Mouse (Mus musculus): ENCODE results near the gene Dus2. TPM values are rescaled to one million over a fixed set of nuclear protein-coding genes. Genes with fewer than 3 reads are reported as not detected.

The Dus2 gene
- polyA plus RNA-seq (2015; fragmentation: Nextera tagmentation; extraction: Ambion mirVana), result 8.1 and 8.3 TPM in 2 replicates

DNA sequence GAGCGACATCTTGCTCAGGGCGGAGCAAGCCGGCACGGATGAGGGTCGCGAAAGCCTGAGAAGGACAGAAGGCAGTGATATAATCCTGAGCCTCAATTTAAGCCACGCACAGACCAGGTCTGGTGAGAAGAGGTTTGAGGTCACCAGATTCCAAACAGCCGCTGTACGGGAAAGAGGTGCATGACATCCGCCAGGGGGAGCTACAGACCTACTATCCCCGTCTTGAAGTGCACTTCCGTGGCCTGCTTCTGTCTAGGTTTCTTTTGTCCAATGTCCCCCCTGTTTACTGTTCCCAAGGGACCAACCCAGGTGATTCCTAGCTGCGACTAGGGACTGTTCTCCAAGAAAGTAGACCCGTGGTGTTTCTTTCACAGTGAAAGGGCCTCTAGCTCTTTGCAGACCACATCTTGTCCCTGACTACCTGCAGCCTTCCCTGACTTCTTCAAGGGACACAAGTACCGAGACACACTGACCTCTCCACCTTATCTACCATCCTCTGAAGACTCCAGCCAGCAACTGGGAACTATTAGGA, at the start of gene Dus2:
Dus2 (plus strand) TSS at position 482 of the 532 bp plus-strand sequence.
- WGBS, result 10% methylated on average over 15 of the region's 15 CpGs
- TF ChIP-seq EP300 (optimal IDR thresholded peaks at IDR 0.05), result no peak
- TF ChIP-seq CTCF (IDR thresholded peaks at IDR 0.05; ENCODE audit: low read depth), result peak; percentile 94
- peak; percentile 83 for ATAC-seq (ENCODE audit: low FRiP score, low TSS enrichment)
- H3K4me2 ChIP-seq (replicated peaks; ENCODE audit: low read depth), result peak within 1 kb of the TSS; percentile 34; the same call in 1 of the 2 replicates
- no peaks in the 10 kb centered on the region for H3K27me3 ChIP-seq (ENCODE audit: control insufficient read depth, insufficient read depth, low read length)
- no peaks in the 10 kb centered on the region for H3K4me1 ChIP-seq (replicated peaks; ENCODE audit: control insufficient read depth, insufficient read depth)
- peak; percentile 88 for DNase-seq (ENCODE audit: low spot score)
- no peaks in the 10 kb centered on the region for H3K36me3 ChIP-seq (ENCODE audit: control insufficient read depth, insufficient read depth, low read length)
- no peak within 1 kb of the TSS for H3K4me3 ChIP-seq (ENCODE audit: low read depth, low read length)
- no peaks in the 10 kb centered on the region for H3K9me3 ChIP-seq (ENCODE audit: control insufficient read depth, low read length)
- H3K27ac ChIP-seq (replicated peaks), result no peak within 1 kb of the TSS
- no peak within 1 kb of the TSS for H3K9ac ChIP-seq (ENCODE audit: low read length)

- no peak for DNase-seq (ENCODE audit: low spot score)
- H3K9me3 ChIP-seq (ENCODE audit: control insufficient read depth, low read length), result no peaks in the 10 kb centered on the region
- ATAC-seq (ENCODE audit: low FRiP score, low TSS enrichment), result no peak
- H3K4me1 ChIP-seq (replicated peaks; ENCODE audit: control insufficient read depth, insufficient read depth), result no peaks in the 10 kb centered on the region
- no peaks in the 10 kb centered on the region for H3K27me3 ChIP-seq (ENCODE audit: control insufficient read depth, insufficient read depth, low read length)
- 95% methylated on average over 11 of the region's 11 CpGs for WGBS
- no peak overlapping the region for H3K9ac ChIP-seq (ENCODE audit: low read length)
- H3K27ac ChIP-seq (replicated peaks), result no peak overlapping the region
- no peak for TF ChIP-seq EP300 (optimal IDR thresholded peaks at IDR 0.05)
- no peak for TF ChIP-seq CTCF (IDR thresholded peaks at IDR 0.05; ENCODE audit: low read depth)
- peaks cover 26% of the 10 kb centered on the region for H3K36me3 ChIP-seq (ENCODE audit: control insufficient read depth, insufficient read depth, low read length)
- no peak overlapping the region for H3K4me3 ChIP-seq (ENCODE audit: low read depth, low read length)
- H3K4me2 ChIP-seq (replicated peaks; ENCODE audit: low read depth), result no peak overlapping the region
These were observed 49.1 kb upstream of the Dus2 start for GRCm38 (mm10) chr8:105942026-105942425.

- no peak for DNase-seq (ENCODE audit: low spot score)
- no peaks in the 10 kb centered on the region for H3K27me3 ChIP-seq (ENCODE audit: control insufficient read depth, insufficient read depth, low read length)
- 82% methylated on average over 5 of the region's 5 CpGs for whole genome bisulfite sequencing
- no peaks in the 10 kb centered on the region for H3K9me3 ChIP-seq (ENCODE audit: control insufficient read depth, low read length)
- H3K9ac ChIP-seq (ENCODE audit: low read length), result no peak overlapping the region
- no peak overlapping the region for H3K4me2 ChIP-seq (replicated peaks; ENCODE audit: low read depth)
- no peak for ATAC-seq (ENCODE audit: low FRiP score, low TSS enrichment)
- H3K4me1 ChIP-seq (replicated peaks; ENCODE audit: control insufficient read depth, insufficient read depth), result no peaks in the 10 kb centered on the region
- TF ChIP-seq CTCF (IDR thresholded peaks at IDR 0.05; ENCODE audit: low read depth) (no peak), EP300 (optimal IDR thresholded peaks at IDR 0.05) (no peak)
- no peak overlapping the region for H3K27ac ChIP-seq (replicated peaks)
- peaks cover 27% of the 10 kb centered on the region for H3K36me3 ChIP-seq (ENCODE audit: control insufficient read depth, insufficient read depth, low read length)
- no peak overlapping the region for H3K4me3 ChIP-seq (ENCODE audit: low read depth, low read length)
These were observed 48.6 kb upstream of the Dus2 start for GRCm38 (mm10) chr8:105942542-105942941.

DNA sequence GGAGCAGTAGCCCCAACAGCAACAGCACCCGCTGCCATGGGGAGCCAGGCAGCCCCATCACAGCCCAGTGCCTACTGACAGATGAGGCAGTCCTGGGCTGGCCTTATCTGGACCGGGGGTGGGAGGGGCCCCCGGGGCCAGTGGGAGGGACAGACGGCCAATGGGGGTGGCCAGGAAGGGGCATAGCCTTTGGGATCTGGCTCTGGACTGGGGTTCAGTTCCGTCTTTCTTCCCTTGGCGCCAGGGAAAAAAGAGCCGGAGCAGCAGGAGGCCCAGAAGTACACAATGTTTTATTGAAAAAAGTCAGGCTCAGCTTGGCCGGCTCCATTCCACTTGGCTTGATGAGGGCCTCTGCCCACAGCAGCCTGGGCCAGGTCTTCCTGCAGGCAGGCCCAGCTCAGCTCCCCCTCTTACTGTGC, 47.8 kb upstream of the Dus2 start, which contains the start of gene Lcat:
Lcat (minus strand) TSS at position 62 of the 419 bp plus-strand sequence.
- Histone ChIP-seq H3K9ac (ENCODE audit: low read length) (no peak within 1 kb of the TSS), H3K27me3 (ENCODE audit: control insufficient read depth, insufficient read depth, low read length) (no peaks in the 10 kb centered on the region), H3K4me3 (ENCODE audit: low read depth, low read length) (no peak within 1 kb of the TSS), H3K36me3 (ENCODE audit: control insufficient read depth, insufficient read depth, low read length) (peaks cover 27% of the 10 kb centered on the region), H3K4me2 (replicated peaks; ENCODE audit: low read depth) (no peak within 1 kb of the TSS), H3K4me1 (replicated peaks; ENCODE audit: control insufficient read depth, insufficient read depth) (no peaks in the 10 kb centered on the region), H3K9me3 (ENCODE audit: control insufficient read depth, low read length) (no peaks in the 10 kb centered on the region), H3K27ac (replicated peaks) (no peak within 1 kb of the TSS)
- no peak for TF ChIP-seq CTCF (IDR thresholded peaks at IDR 0.05; ENCODE audit: low read depth)
- 76% methylated on average over 8 of the region's 8 CpGs for WGBS
- DNase-seq (ENCODE audit: low spot score) (no peak), ATAC-seq (ENCODE audit: low FRiP score, low TSS enrichment) (peak; percentile 30; the same call in 1 of the 2 replicates)

DNA sequence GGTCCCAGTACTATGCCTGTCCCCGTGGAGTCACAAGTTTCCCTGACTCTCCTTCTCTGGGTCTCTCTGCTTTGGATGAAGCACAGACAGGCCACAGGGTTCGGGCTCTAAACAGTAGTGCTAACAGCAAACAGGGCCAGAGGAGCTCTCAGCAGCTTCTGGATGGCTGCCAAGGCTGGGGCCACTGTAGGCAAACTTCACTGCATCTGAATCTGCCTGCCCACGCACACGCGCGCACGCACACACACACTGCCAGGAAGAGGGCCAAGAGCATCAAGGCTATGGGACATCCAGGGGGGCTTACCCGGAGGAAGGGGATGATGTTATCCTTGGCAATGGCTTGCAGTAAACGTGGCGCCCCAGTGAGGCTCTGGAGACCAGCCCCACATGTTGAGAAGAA, 41.8 kb upstream of the Dus2 start:
- Histone ChIP-seq H3K27ac (replicated peaks) (no peak overlapping the region), H3K4me3 (ENCODE audit: low read depth, low read length) (no peak overlapping the region), H3K4me2 (replicated peaks; ENCODE audit: low read depth) (no peak overlapping the region), H3K4me1 (replicated peaks; ENCODE audit: control insufficient read depth, insufficient read depth) (no peaks in the 10 kb centered on the region), H3K27me3 (ENCODE audit: control insufficient read depth, insufficient read depth, low read length) (no peaks in the 10 kb centered on the region), H3K9me3 (ENCODE audit: control insufficient read depth, low read length) (no peaks in the 10 kb centered on the region), H3K9ac (ENCODE audit: low read length) (no peak overlapping the region), H3K36me3 (ENCODE audit: control insufficient read depth, insufficient read depth, low read length) (peaks cover 31% of the 10 kb centered on the region)
- WGBS, result 52% methylated on average over 10 of the region's 10 CpGs
- DNase-seq (ENCODE audit: low spot score) (peak; percentile 72), ATAC-seq (ENCODE audit: low FRiP score, low TSS enrichment) (peak; percentile 51)
- no peak for TF ChIP-seq CTCF (IDR thresholded peaks at IDR 0.05; ENCODE audit: low read depth)
- no peak for TF ChIP-seq EP300 (optimal IDR thresholded peaks at IDR 0.05)

DNA sequence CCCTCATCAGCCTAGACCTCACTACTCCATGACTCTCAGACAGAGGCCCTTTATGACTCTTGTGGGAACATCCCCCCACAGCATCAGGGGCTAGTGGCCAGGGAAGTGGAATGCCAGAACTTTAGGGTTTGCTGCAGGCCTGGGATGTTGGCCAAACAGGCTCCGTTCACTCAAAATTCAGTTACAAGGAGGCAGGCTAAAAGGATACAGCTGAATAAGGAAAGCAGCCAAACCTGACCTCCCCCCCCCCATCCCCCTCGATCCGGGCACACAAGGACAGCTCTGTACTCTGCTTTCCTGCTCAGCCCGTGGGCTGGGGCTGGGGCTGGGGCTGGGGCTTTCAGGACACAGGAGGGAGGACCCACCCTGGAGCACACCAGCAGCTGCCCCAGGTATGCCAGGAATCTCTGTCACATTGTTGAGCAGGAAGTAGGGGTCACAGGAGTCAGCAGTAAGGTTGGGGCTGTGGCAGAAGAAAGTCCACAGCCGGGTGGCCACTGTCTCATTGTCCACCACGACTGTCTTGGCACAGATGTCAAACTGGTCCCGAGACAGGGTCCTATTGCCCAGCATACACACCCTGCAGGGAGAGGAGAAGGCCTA, 40.0 kb upstream of the Dus2 start:
- no peaks in the 10 kb centered on the region for H3K4me1 ChIP-seq (replicated peaks; ENCODE audit: control insufficient read depth, insufficient read depth)
- H3K36me3 ChIP-seq (ENCODE audit: control insufficient read depth, insufficient read depth, low read length), result peaks cover 20% of the 10 kb centered on the region
- H3K27ac ChIP-seq (replicated peaks), result no peak overlapping the region
- no peak overlapping the region for H3K4me3 ChIP-seq (ENCODE audit: low read depth, low read length)
- 30% methylated on average over 7 of the region's 7 CpGs for WGBS
- no peak overlapping the region for H3K9ac ChIP-seq (ENCODE audit: low read length)
- DNase-seq (ENCODE audit: low spot score), result no peak
- TF ChIP-seq EP300 (optimal IDR thresholded peaks at IDR 0.05), result no peak
- TF ChIP-seq CTCF (IDR thresholded peaks at IDR 0.05; ENCODE audit: low read depth), result no peak
- ATAC-seq (ENCODE audit: low FRiP score, low TSS enrichment), result peak; percentile 25; the same call in 1 of the 2 replicates
- H3K27me3 ChIP-seq (ENCODE audit: control insufficient read depth, insufficient read depth, low read length), result no peaks in the 10 kb centered on the region
- H3K9me3 ChIP-seq (ENCODE audit: control insufficient read depth, low read length), result no peaks in the 10 kb centered on the region
- H3K4me2 ChIP-seq (replicated peaks; ENCODE audit: low read depth), result no peak overlapping the region
